Mouse (Mus musculus) T-helper 1 cell (primary cell): ENCODE measurements around the gene Samt4.
"Not testable (repeated sequence)": the region's sequence is repeated elsewhere in the genome, so short reads cannot be mapped to it uniquely, and the experiment has no call there.

Source experiments
- in situ Hi-C: fragments of 300-600 bp; cut with MboI, MseI; formaldehyde crosslinking; loops from one replicate; pipeline ENCODE4 v1.15.1; 2025; ENCODE audit warnings: high pct_unique_total_duplicates

The Samt4 gene

GRCm38 (mm10) chrX:154481702-154482101, at the start of gene Samt4:
Samt4 (plus strand) TSS chrX:154482002.
- in situ Hi-C loops = no loop called here

- in situ Hi-C loops = not testable (repeated sequence)
Measured at GRCm38 (mm10) chrX:154443696-154444095, 38.1 kb upstream of the Samt4 start.

GRCm38 (mm10) chrX:154468386-154468785, 13.4 kb upstream of the Samt4 start:
- in situ Hi-C loops = not testable (repeated sequence)
